Mouse (Mus musculus) intestine, postnatal 0 days (tissue): ENCODE measurements around the gene Rapgef4. TPM values are rescaled to one million over a fixed set of nuclear protein-coding genes. Genes with fewer than 3 reads are reported as not detected.
A peak's percentile ranks its signal among the peaks of the same experiment; 100 is the strongest.

ENCODE experiments used
- ATAC-seq: fragments of 200-750 bp; cut with Nextera tagmentation; 2 replicates; pipeline ENCODE4 v1.8.0; 2017; ENCODE audit warnings: mild to moderate bottlenecking, moderate TSS enrichment, moderate library complexity
- H3K27ac ChIP-seq: fragments of 300-500 bp; sonication (generic); 2 replicates; pipeline ENCODE4 v1.5.1; 2014; ENCODE audit warnings: mild to moderate bottlenecking, low read depth, low read length, moderate library complexity
- H3K27me3 ChIP-seq: fragments of 300-500 bp; sonication (generic); replicated peaks from 2 replicates; pipeline ENCODE4 v1.6.1; 2014; ENCODE audit warnings: low read length, mixed read lengths; ENCODE audit not compliant: control insufficient read depth, insufficient read depth
- H3K36me3 ChIP-seq: fragments of 300-500 bp; sonication (generic); 2 replicates; pipeline ENCODE4 v1.6.1; 2014; ENCODE audit warnings: mild to moderate bottlenecking, moderate library complexity; ENCODE audit not compliant: control insufficient read depth, insufficient read depth
- H3K4me1 ChIP-seq: fragments of 300-500 bp; sonication (generic); replicated peaks from 2 replicates; pipeline ENCODE4 v1.6.1; 2014; ENCODE audit warnings: antibody characterized with exemption, low read length, mixed read lengths; ENCODE audit not compliant: control insufficient read depth, insufficient read depth
- H3K4me2 ChIP-seq: fragments of 300-500 bp; sonication (generic); replicated peaks from 2 replicates; pipeline ENCODE4 v1.6.1; 2014; ENCODE audit warnings: low read depth, mild to moderate bottlenecking, moderate library complexity
- H3K4me3 ChIP-seq: fragments of 300-500 bp; sonication (generic); 2 replicates; pipeline ENCODE4 v1.5.1; 2014; ENCODE audit warnings: low read depth, low read length
- H3K9ac ChIP-seq: fragments of 300-500 bp; sonication (generic); 2 replicates; pipeline ENCODE4 v1.6.1; 2014; ENCODE audit warnings: mild to moderate bottlenecking, low read depth, low read length
- H3K9me3 ChIP-seq: fragments of 300-500 bp; sonication (generic); 2 replicates; pipeline ENCODE4 v1.6.1; 2016; ENCODE audit warnings: mixed run types; ENCODE audit not compliant: control insufficient read depth
- CTCF ChIP-seq: sonication (generic); IDR thresholded peaks from 2 replicates; pipeline ENCODE4 v1.5.1; 2016; ENCODE audit warnings: low read depth, mild to moderate bottlenecking, control low read depth, antibody characterized with exemption, moderate library complexity
- WGBS: fragments of 180-500 bp; shearing (Covaris S2); extraction: QIAGEN DNeasy Blood & Tissue Kit; methylation state at CpG from one replicate; pipeline ENCODE4 v1.1.7; 2014; 5-methylcytosine and 5-hydroxymethylcytosine counted together
- polyA plus RNA-seq: library from polyadenylated mRNA; unstranded; fragments of >200 nt; fragmentation: Nextera tagmentation; extraction: Ambion mirVana; gene quantifications from 2 replicates; pipeline ENCODE4 v1.2.1, GENCODE M21; 2015

Rapgef4 gene
- polyA plus RNA-seq, 1 experiment from 2014 or later = 2.7 TPM

DNA sequence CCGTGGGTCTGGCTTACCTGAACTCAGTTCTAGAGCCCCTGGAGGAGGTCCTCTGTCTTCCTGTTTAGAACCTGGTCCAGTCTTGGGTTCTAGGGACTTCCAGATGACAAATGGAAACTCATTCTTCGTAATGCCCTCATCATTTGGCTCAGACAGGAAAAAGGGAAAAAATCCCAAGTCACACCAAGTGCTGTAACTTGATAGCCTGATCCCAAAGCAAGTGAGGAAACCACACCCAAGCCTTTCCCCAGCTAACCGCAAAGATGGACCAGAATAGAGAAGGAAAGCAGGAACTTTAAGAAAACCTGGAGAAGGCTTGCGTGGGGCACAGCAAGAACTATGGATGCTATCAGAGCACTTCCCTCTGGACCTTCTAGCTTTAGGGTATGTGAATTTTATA lies 167.6 kb downstream of the Rapgef4 start:
- H3K27ac ChIP-seq = no peak overlapping the region
- WGBS = 55% methylated on average over 4 of the region's 4 CpGs
- no peak overlapping the region for H3K9ac ChIP-seq
- no peaks in the 10 kb centered on the region for H3K4me1 ChIP-seq
- H3K36me3 ChIP-seq = no peaks in the 10 kb centered on the region
- no peak overlapping the region for H3K4me2 ChIP-seq
- ATAC-seq = no peak
- no peaks in the 10 kb centered on the region for H3K27me3 ChIP-seq
- no peak overlapping the region for H3K4me3 ChIP-seq
- no peak for TF ChIP-seq CTCF
- no peaks in the 10 kb centered on the region for H3K9me3 ChIP-seq

GRCm38 (mm10) chr2:72149059-72149458 lies 168.0 kb downstream of the Rapgef4 start:
- 25% methylated on average over 4 of the region's 4 CpGs for WGBS

GRCm38 (mm10) chr2:72151792-72152554 lies 170.9 kb downstream of the Rapgef4 start:
- no peaks in the 10 kb centered on the region for H3K36me3 ChIP-seq
- H3K4me1 ChIP-seq = no peaks in the 10 kb centered on the region
- no peak for TF ChIP-seq CTCF
- H3K27me3 ChIP-seq = no peaks in the 10 kb centered on the region
- 78% methylated on average over 9 of the region's 9 CpGs for WGBS
- no peak overlapping the region for H3K27ac ChIP-seq
- H3K4me2 ChIP-seq = no peak overlapping the region
- H3K9me3 ChIP-seq = no peaks in the 10 kb centered on the region
- ATAC-seq = no peak
- H3K9ac ChIP-seq = no peak overlapping the region
- H3K4me3 ChIP-seq = no peak overlapping the region

More at GRCm38 (mm10) chr2:72149059-72149458, 168.0 kb downstream of the Rapgef4 start:
- H3K36me3 ChIP-seq = no peaks in the 10 kb centered on the region
- H3K4me3 ChIP-seq = no peak overlapping the region
- no peaks in the 10 kb centered on the region for H3K27me3 ChIP-seq
- H3K9ac ChIP-seq = no peak overlapping the region
- H3K4me2 ChIP-seq = no peak overlapping the region
- H3K27ac ChIP-seq = no peak overlapping the region
- no peaks in the 10 kb centered on the region for H3K4me1 ChIP-seq
- peak; percentile 73 for TF ChIP-seq CTCF
- no peak for ATAC-seq
- no peaks in the 10 kb centered on the region for H3K9me3 ChIP-seq

DNA sequence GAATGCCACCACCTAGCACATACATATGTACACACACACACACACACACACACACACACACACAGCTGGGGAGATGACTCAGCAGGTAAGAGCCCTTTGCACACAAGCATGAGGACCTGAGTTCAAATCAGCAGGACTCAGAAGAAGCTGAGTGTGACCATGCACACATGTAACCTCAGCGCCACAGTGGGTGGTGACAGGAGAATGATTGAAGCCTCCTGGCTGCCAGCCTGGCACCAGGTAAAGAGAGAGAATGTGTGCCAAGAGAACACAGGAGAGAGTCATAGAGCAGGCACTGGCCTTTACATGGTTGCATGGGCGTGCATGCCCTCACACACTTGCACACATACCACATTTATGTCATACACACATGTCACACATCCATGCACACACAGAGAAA lies 171.7 kb downstream of the Rapgef4 start:
- WGBS = 95% methylated on average over 2 of the region's 2 CpGs
- Histone ChIP-seq H3K4me3 (no peak overlapping the region), H3K4me1 (no peaks in the 10 kb centered on the region), H3K9ac (no peak overlapping the region), H3K27me3 (no peaks in the 10 kb centered on the region), H3K4me2 (no peak overlapping the region), H3K9me3 (no peaks in the 10 kb centered on the region), H3K36me3 (no peaks in the 10 kb centered on the region), H3K27ac (no peak overlapping the region)
- TF ChIP-seq CTCF = no peak
- no peak for ATAC-seq

- H3K4me2 ChIP-seq = no peak overlapping the region
- no peak for TF ChIP-seq CTCF
- H3K27me3 ChIP-seq = no peaks in the 10 kb centered on the region
- no peak overlapping the region for H3K27ac ChIP-seq
- no peak overlapping the region for H3K9ac ChIP-seq
- H3K4me1 ChIP-seq = no peaks in the 10 kb centered on the region
- WGBS = 76% methylated on average over 1 of the region's 1 CpGs
- ATAC-seq = no peak
- no peaks in the 10 kb centered on the region for H3K9me3 ChIP-seq
- no peak overlapping the region for H3K4me3 ChIP-seq
- no peaks in the 10 kb centered on the region for H3K36me3 ChIP-seq
These were observed 172.8 kb downstream of the Rapgef4 start for GRCm38 (mm10) chr2:72153851-72154250.

DNA sequence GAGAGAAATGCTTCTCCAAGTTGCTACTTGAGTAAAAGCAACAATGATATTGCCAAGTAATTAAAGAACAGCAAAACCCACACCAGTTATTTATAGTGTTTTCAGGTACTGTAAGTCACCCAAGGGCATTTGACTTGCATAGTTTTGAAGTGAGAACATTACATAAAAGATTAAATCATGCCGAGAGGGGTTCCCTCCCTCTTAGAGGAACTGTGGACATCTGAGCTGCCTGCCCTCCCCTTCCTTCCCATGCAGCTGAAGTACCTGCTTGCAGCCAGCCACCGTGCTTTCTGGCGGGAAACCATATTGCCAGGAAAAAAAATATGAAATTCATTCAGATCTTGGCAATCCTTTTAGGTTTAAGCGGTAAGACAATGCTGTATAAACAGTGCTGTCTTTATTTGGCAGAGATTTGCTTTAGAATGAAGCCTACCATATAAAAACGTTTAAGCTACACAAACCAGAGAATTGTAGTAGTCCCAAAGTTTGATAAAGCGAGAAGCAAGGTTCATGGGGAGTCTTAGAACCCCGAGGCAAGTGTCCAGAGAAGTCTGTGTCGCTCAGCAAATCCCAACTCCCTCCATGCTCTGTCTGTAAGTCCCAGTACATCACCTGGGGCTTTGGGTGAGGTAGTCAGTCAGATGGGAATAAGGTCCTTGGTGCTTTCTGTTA lies 174.2 kb downstream of the Rapgef4 start:
- ATAC-seq = no peak
- Histone ChIP-seq H3K4me2 (no peak overlapping the region), H3K4me1 (no peaks in the 10 kb centered on the region), H3K36me3 (no peaks in the 10 kb centered on the region), H3K9ac (no peak overlapping the region), H3K27me3 (no peaks in the 10 kb centered on the region), H3K9me3 (no peaks in the 10 kb centered on the region), H3K4me3 (no peak overlapping the region), H3K27ac (no peak overlapping the region)
- WGBS = 53% methylated on average over 8 of the region's 8 CpGs
- no peak for TF ChIP-seq CTCF
